Mouse (Mus musculus): ENCODE results near the gene Ncoa7. TPM values are rescaled to one million over a fixed set of nuclear protein-coding genes. Genes with fewer than 3 reads are reported as not detected.

The Ncoa7 gene
- polyA plus RNA-seq, 1 experiment: 11.7 TPM

- no peak for TF ChIP-seq POLR2A (IDR thresholded peaks at IDR 0.05; ENCODE audit: insufficient read depth, low read length)
- TF ChIP-seq EP300 (IDR thresholded peaks at IDR 0.05; ENCODE audit: insufficient read depth, low read depth, low read length): no peak
- no peaks in the 10 kb centered on the region for H3K4me1 ChIP-seq (ENCODE audit: control insufficient read depth, insufficient read depth, low read length)
These were observed 34.3 kb downstream of the Ncoa7 start for GRCm38 (mm10) chr10:30768820-30769219.

GRCm38 (mm10) chr10:30768250-30768649 is 34.9 kb downstream of the Ncoa7 start:
- H3K36me3 ChIP-seq (ENCODE audit: control insufficient read depth, insufficient read depth, low read length, poor library complexity, severe bottlenecking): no peaks in the 10 kb centered on the region
- H3K4me3 ChIP-seq (ENCODE audit: low read depth, low read length): no peak overlapping the region
- TF ChIP-seq EP300 (IDR thresholded peaks at IDR 0.05; ENCODE audit: insufficient read depth, low read depth, low read length): no peak
- TF ChIP-seq CTCF (IDR thresholded peaks at IDR 0.05; ENCODE audit: low read depth, low read length): no peak
- TF ChIP-seq POLR2A (IDR thresholded peaks at IDR 0.05; ENCODE audit: insufficient read depth, low read length): no peak
- no peaks in the 10 kb centered on the region for H3K27me3 ChIP-seq (ENCODE audit: control insufficient read depth, insufficient read depth, low read length, poor library complexity, severe bottlenecking)
- H3K4me1 ChIP-seq (ENCODE audit: control insufficient read depth, insufficient read depth, low read length): no peaks in the 10 kb centered on the region
- H3K9me3 ChIP-seq (replicated peaks; ENCODE audit: control insufficient read depth, insufficient read depth, low read length, poor library complexity, severe bottlenecking): peaks cover 6% of the 10 kb centered on the region
- no peak overlapping the region for H3K27ac ChIP-seq (ENCODE audit: insufficient read depth, low read length)
- no peak overlapping the region for H3K9ac ChIP-seq (ENCODE audit: low read depth, poor library complexity, severe bottlenecking)

More at GRCm38 (mm10) chr10:30768820-30769219, 34.3 kb downstream of the Ncoa7 start:
- Histone ChIP-seq H3K36me3 (ENCODE audit: control insufficient read depth, insufficient read depth, low read length, poor library complexity, severe bottlenecking) (no peaks in the 10 kb centered on the region), H3K27me3 (ENCODE audit: control insufficient read depth, insufficient read depth, low read length, poor library complexity, severe bottlenecking) (no peaks in the 10 kb centered on the region), H3K9me3 (replicated peaks; ENCODE audit: control insufficient read depth, insufficient read depth, low read length, poor library complexity, severe bottlenecking) (peaks cover 6% of the 10 kb centered on the region), H3K9ac (ENCODE audit: low read depth, poor library complexity, severe bottlenecking) (no peak overlapping the region), H3K4me3 (ENCODE audit: low read depth, low read length) (no peak overlapping the region), H3K27ac (ENCODE audit: insufficient read depth, low read length) (no peak overlapping the region)

- H3K27ac ChIP-seq (ENCODE audit: insufficient read depth, low read length): no peak overlapping the region
- no peak overlapping the region for H3K9ac ChIP-seq (ENCODE audit: low read depth, poor library complexity, severe bottlenecking)
- TF ChIP-seq EP300 (IDR thresholded peaks at IDR 0.05; ENCODE audit: insufficient read depth, low read depth, low read length): no peak
- TF ChIP-seq CTCF (IDR thresholded peaks at IDR 0.05; ENCODE audit: low read depth, low read length): no peak
- no peak for TF ChIP-seq POLR2A (IDR thresholded peaks at IDR 0.05; ENCODE audit: insufficient read depth, low read length)
These were observed 39.9 kb downstream of the Ncoa7 start for GRCm38 (mm10) chr10:30763179-30763770.

GRCm38 (mm10) chr10:30762284-30762964 is 40.7 kb downstream of the Ncoa7 start:
- no peak overlapping the region for H3K9ac ChIP-seq (ENCODE audit: low read depth, poor library complexity, severe bottlenecking)
- no peaks in the 10 kb centered on the region for H3K9me3 ChIP-seq (replicated peaks; ENCODE audit: control insufficient read depth, insufficient read depth, low read length, poor library complexity, severe bottlenecking)
- no peak overlapping the region for H3K4me3 ChIP-seq (ENCODE audit: low read depth, low read length)

More at GRCm38 (mm10) chr10:30763179-30763770, 39.9 kb downstream of the Ncoa7 start:
- Histone ChIP-seq H3K9me3 (replicated peaks; ENCODE audit: control insufficient read depth, insufficient read depth, low read length, poor library complexity, severe bottlenecking) (no peaks in the 10 kb centered on the region), H3K27me3 (ENCODE audit: control insufficient read depth, insufficient read depth, low read length, poor library complexity, severe bottlenecking) (no peaks in the 10 kb centered on the region), H3K4me1 (ENCODE audit: control insufficient read depth, insufficient read depth, low read length) (no peaks in the 10 kb centered on the region), H3K4me3 (ENCODE audit: low read depth, low read length) (no peak overlapping the region), H3K36me3 (ENCODE audit: control insufficient read depth, insufficient read depth, low read length, poor library complexity, severe bottlenecking) (no peaks in the 10 kb centered on the region)

GRCm38 (mm10) chr10:30759360-30760147 is 43.6 kb downstream of the Ncoa7 start:
- no peak overlapping the region for H3K27ac ChIP-seq (ENCODE audit: insufficient read depth, low read length)
- H3K27me3 ChIP-seq (ENCODE audit: control insufficient read depth, insufficient read depth, low read length, poor library complexity, severe bottlenecking): no peaks in the 10 kb centered on the region
- H3K4me1 ChIP-seq (ENCODE audit: control insufficient read depth, insufficient read depth, low read length): no peaks in the 10 kb centered on the region
- H3K4me3 ChIP-seq (ENCODE audit: low read depth, low read length): no peak overlapping the region
- no peaks in the 10 kb centered on the region for H3K9me3 ChIP-seq (replicated peaks; ENCODE audit: control insufficient read depth, insufficient read depth, low read length, poor library complexity, severe bottlenecking)
- no peak overlapping the region for H3K9ac ChIP-seq (ENCODE audit: low read depth, poor library complexity, severe bottlenecking)
- TF ChIP-seq EP300 (IDR thresholded peaks at IDR 0.05; ENCODE audit: insufficient read depth, low read depth, low read length) (no peak), POLR2A (IDR thresholded peaks at IDR 0.05; ENCODE audit: insufficient read depth, low read length) (no peak), CTCF (IDR thresholded peaks at IDR 0.05; ENCODE audit: low read depth, low read length) (no peak)
- no peaks in the 10 kb centered on the region for H3K36me3 ChIP-seq (ENCODE audit: control insufficient read depth, insufficient read depth, low read length, poor library complexity, severe bottlenecking)

More at GRCm38 (mm10) chr10:30762284-30762964, 40.7 kb downstream of the Ncoa7 start:
- Histone ChIP-seq H3K27ac (ENCODE audit: insufficient read depth, low read length) (no peak overlapping the region), H3K27me3 (ENCODE audit: control insufficient read depth, insufficient read depth, low read length, poor library complexity, severe bottlenecking) (no peaks in the 10 kb centered on the region), H3K36me3 (ENCODE audit: control insufficient read depth, insufficient read depth, low read length, poor library complexity, severe bottlenecking) (no peaks in the 10 kb centered on the region), H3K4me1 (ENCODE audit: control insufficient read depth, insufficient read depth, low read length) (no peaks in the 10 kb centered on the region)
- TF ChIP-seq POLR2A (IDR thresholded peaks at IDR 0.05; ENCODE audit: insufficient read depth, low read length) (no peak), CTCF (IDR thresholded peaks at IDR 0.05; ENCODE audit: low read depth, low read length) (no peak), EP300 (IDR thresholded peaks at IDR 0.05; ENCODE audit: insufficient read depth, low read depth, low read length) (no peak)
